Mouse (Mus musculus) stomach, postnatal 0 days (tissue): ENCODE results near the gene Zhx3.

Experiments used
- CTCF ChIP-seq: IDR thresholded peaks from 2 replicates; pipeline ENCODE4 v1.5.1; 2016; ENCODE audit warnings: antibody characterized with exemption, low read depth, mild to moderate bottlenecking, moderate library complexity
- EP300 ChIP-seq: optimal IDR thresholded peaks from 2 replicates; pipeline ENCODE3; 2016; ENCODE audit warnings: antibody characterized with exemption

GRCm38 (mm10) chr2:160856359-160857102 is 16.3 kb downstream of the Zhx3 start:
- TF ChIP-seq CTCF, result peak; percentile 23; the same call in 1 of the 2 replicates
- no peak for TF ChIP-seq EP300
